Mouse (Mus musculus) liver, adult 2 months (tissue): ENCODE measurements around the gene Bglap. TPM values are rescaled to one million over a fixed set of nuclear protein-coding genes. Genes with fewer than 3 reads are reported as not detected.

Experiments
- DNase-seq: peaks from one replicate; pipeline ENCODE4 v3.0.0-alpha.2; 2011; ENCODE audit warnings: low read depth, low spot score; ENCODE audit errors: extremely low read depth
- H3K27ac ChIP-seq: fragments of 200-500 bp; replicated peaks from 2 replicates; pipeline ENCODE4 v1.5.1; 2012; ENCODE audit warnings: low read depth, mild to moderate bottlenecking, control low read depth, inconsistent platforms, low read length; ENCODE audit not compliant: insufficient read depth
- H3K27me3 ChIP-seq: fragments of 200-500 bp; 2 replicates; pipeline ENCODE4 v1.6.1; 2012; ENCODE audit warnings: mild to moderate bottlenecking, moderate library complexity, low read length, inconsistent platforms; ENCODE audit not compliant: control insufficient read depth, insufficient read depth
- H3K36me3 ChIP-seq: fragments of 200-500 bp; 2 replicates; pipeline ENCODE4 v1.6.1; 2012; ENCODE audit warnings: low read length, inconsistent platforms; ENCODE audit not compliant: control insufficient read depth, insufficient read depth
- H3K4me1 ChIP-seq: fragments of 200-500 bp; 2 replicates; pipeline ENCODE4 v1.6.1; 2011; ENCODE audit warnings: low read length; ENCODE audit not compliant: control insufficient read depth, insufficient read depth
- H3K4me3 ChIP-seq: fragments of 200-500 bp; 2 replicates; pipeline ENCODE4 v1.5.1; 2011; ENCODE audit warnings: low read depth, mild to moderate bottlenecking, control low read depth, low read length, moderate library complexity; ENCODE audit not compliant: insufficient read depth
- H3K79me2 ChIP-seq: fragments of 200-500 bp; 2 replicates; pipeline ENCODE4 v1.6.1; 2012; ENCODE audit warnings: inconsistent platforms, mild to moderate bottlenecking, low read length, moderate library complexity; ENCODE audit not compliant: control insufficient read depth, insufficient read depth
- H3K9ac ChIP-seq: fragments of 200-500 bp; 2 replicates; pipeline ENCODE4 v1.6.1; 2012; ENCODE audit warnings: low read depth, mild to moderate bottlenecking, control low read depth, inconsistent platforms, low read length
- CTCF ChIP-seq: fragments of 200-500 bp; IDR thresholded peaks from 2 replicates; pipeline ENCODE4 v1.5.1; 2011; ENCODE audit warnings: low read depth, low read length, control low read depth
- POLR2A ChIP-seq: fragments of 200-500 bp; IDR thresholded peaks from 2 replicates; pipeline ENCODE4 v1.6.1; 2011; ENCODE audit warnings: low read length, control low read depth; ENCODE audit not compliant: insufficient read depth; ENCODE audit errors: extremely low read depth
- WGBS: fragments of 180-500 bp; shearing (Covaris S2); methylation state at CpG from one replicate; pipeline ENCODE4 v1.1.7; 2018; 5-methylcytosine and 5-hydroxymethylcytosine counted together
- polyA plus RNA-seq: library from polyadenylated mRNA; depleted of rRNA; stranded (reverse); fragments of >200 nt; gene quantifications from 2 replicates; pipeline ENCODE4 v1.2.3, GENCODE M21; 2012
- total RNA-seq: library from RNA; depleted of rRNA; stranded (reverse); fragments of >200 nt; gene quantifications from 2 replicates; pipeline ENCODE4 v1.2.3, GENCODE M21; 2014

Gene Bglap
- total and polyA plus RNA-seq, 2 experiments: not detected

- WGBS: 45% methylated on average over 7 of the region's 7 CpGs
- Histone ChIP-seq H3K9ac (no peak overlapping the region), H3K27ac (no peak overlapping the region), H3K27me3 (no peaks in the 10 kb centered on the region), H3K4me1 (peaks cover 24% of the 10 kb centered on the region), H3K79me2 (peaks cover 4% of the 10 kb centered on the region; the same call in 1 of the 2 replicates), H3K36me3 (peaks cover 2% of the 10 kb centered on the region; the same call in 1 of the 2 replicates), H3K4me3 (no peak overlapping the region)
- DNase-seq: peak; percentile 46
- TF ChIP-seq POLR2A (no peak), CTCF (no peak)
Measured at GRCm38 (mm10) chr3:88407529-88407928, 23.3 kb upstream of the Bglap start.

GRCm38 (mm10) chr3:88407090-88407489, 22.8 kb upstream of the Bglap start:
- Histone ChIP-seq H3K9ac (no peak overlapping the region), H3K27me3 (no peaks in the 10 kb centered on the region), H3K36me3 (peaks cover 2% of the 10 kb centered on the region; the same call in 1 of the 2 replicates), H3K79me2 (peaks cover 4% of the 10 kb centered on the region; the same call in 1 of the 2 replicates), H3K27ac (no peak overlapping the region), H3K4me3 (no peak overlapping the region), H3K4me1 (peaks cover 24% of the 10 kb centered on the region)
- peak; percentile 61 for TF ChIP-seq CTCF
- TF ChIP-seq POLR2A: no peak
- DNase-seq: peak; percentile 83
- WGBS: 1% methylated on average over 2 of the region's 2 CpGs

GRCm38 (mm10) chr3:88403522-88404230, 19.4 kb upstream of the Bglap start:
- Histone ChIP-seq H3K27ac (no peak overlapping the region), H3K27me3 (no peaks in the 10 kb centered on the region), H3K36me3 (peaks cover 2% of the 10 kb centered on the region; the same call in 1 of the 2 replicates), H3K79me2 (peaks cover 4% of the 10 kb centered on the region; the same call in 1 of the 2 replicates), H3K9ac (no peak overlapping the region), H3K4me1 (peaks cover 7% of the 10 kb centered on the region), H3K4me3 (no peak overlapping the region)
- no peak for DNase-seq
- WGBS: 92% methylated on average over 10 of the region's 10 CpGs
- TF ChIP-seq POLR2A (no peak), CTCF (no peak)

GRCm38 (mm10) chr3:88398666-88399065, 14.4 kb upstream of the Bglap start:
- Histone ChIP-seq H3K4me1 (no peaks in the 10 kb centered on the region), H3K27ac (no peak overlapping the region), H3K9ac (no peak overlapping the region), H3K79me2 (no peaks in the 10 kb centered on the region; the same call in 1 of the 2 replicates), H3K36me3 (no peaks in the 10 kb centered on the region; the same call in 1 of the 2 replicates), H3K4me3 (no peak overlapping the region), H3K27me3 (no peaks in the 10 kb centered on the region)
- no peak for DNase-seq
- 85% methylated on average over 2 of the region's 2 CpGs for WGBS
- TF ChIP-seq POLR2A (no peak), CTCF (no peak)

GRCm38 (mm10) chr3:88395742-88396141, 11.5 kb upstream of the Bglap start:
- H3K79me2 ChIP-seq: no peaks in the 10 kb centered on the region; the same call in 1 of the 2 replicates
- H3K36me3 ChIP-seq: no peaks in the 10 kb centered on the region
- no peak for DNase-seq
- no peak overlapping the region for H3K4me3 ChIP-seq
- no peak overlapping the region for H3K27ac ChIP-seq
- no peak overlapping the region for H3K9ac ChIP-seq
- TF ChIP-seq CTCF (no peak), POLR2A (no peak)
- no peaks in the 10 kb centered on the region for H3K4me1 ChIP-seq
- H3K27me3 ChIP-seq: no peaks in the 10 kb centered on the region
- WGBS: 92% methylated on average over 8 of the region's 8 CpGs

- Histone ChIP-seq H3K27me3 (no peaks in the 10 kb centered on the region), H3K79me2 (no peaks in the 10 kb centered on the region), H3K4me1 (no peaks in the 10 kb centered on the region), H3K9ac (no peak overlapping the region), H3K4me3 (no peak overlapping the region), H3K36me3 (no peaks in the 10 kb centered on the region), H3K27ac (no peak overlapping the region)
- DNase-seq: no peak
- 96% methylated on average over 6 of the region's 6 CpGs for whole genome bisulfite sequencing
- no peak for TF ChIP-seq CTCF
- no peak for TF ChIP-seq POLR2A
Measured at GRCm38 (mm10) chr3:88395288-88395687, 11.0 kb upstream of the Bglap start.
